Mouse (Mus musculus): ENCODE measurements around the gene Dst. TPM values are rescaled to one million over a fixed set of nuclear protein-coding genes. Genes with fewer than 3 reads are reported as not detected.

The Dst gene
- total RNA-seq, 2 experiments from 2014 or later: 7.0 to 9.2 TPM

DNA sequence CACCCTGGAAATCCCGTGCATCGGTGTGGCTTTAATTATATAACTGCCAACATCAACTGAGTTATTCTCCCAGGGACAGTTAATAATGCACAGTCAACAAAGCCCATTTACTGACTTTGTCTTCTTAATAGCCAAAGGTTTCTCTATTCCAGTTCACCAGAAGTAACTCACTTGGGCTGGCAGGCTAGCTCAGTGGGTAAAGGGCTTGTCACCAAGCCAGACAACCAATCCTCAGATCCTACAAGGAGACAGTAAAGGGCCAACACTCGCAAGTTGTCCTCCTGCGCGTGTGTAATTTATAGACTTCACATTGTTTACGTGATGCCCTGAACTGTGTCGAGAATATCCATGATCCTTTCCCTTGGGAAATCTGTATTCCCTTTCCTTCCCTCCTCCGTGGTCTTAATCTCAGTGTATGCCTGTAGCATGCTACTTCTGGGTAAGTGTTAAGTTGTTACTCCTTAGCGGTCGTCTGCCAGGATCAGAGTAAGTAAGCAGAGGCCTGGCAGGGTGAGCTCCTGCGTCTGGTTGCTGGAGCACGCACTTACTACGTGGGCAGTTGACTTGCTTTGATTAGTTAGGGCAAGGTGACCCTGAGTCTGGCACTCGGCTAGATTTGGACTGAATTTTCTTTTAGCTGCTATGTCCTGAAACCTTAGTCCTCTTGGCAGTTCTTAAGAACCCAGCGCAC lies 338.1 kb downstream of the Dst start:
- no peak for ATAC-seq (replicated peaks; ENCODE audit: low FRiP score, poor library complexity, severe bottlenecking)

DNA sequence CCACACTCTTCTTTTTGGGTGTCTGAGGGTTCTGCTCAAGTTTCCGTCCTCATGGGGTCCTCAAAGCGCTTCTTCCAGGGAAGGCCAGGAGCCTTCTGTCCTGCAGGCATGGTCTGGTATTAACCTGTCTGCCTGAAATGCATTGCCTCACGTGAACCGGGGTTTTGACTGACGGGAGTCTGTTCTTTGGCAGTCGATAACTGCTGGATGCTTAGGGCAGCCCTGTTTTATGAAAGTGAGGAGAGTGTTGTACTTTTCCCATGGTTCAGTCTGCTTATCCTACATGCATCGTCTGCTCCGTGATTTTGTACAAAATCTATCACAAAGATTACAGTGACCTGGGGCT lies 338.6 kb downstream of the Dst start:
- no peak for ATAC-seq (replicated peaks; ENCODE audit: low FRiP score, poor library complexity, severe bottlenecking)

DNA sequence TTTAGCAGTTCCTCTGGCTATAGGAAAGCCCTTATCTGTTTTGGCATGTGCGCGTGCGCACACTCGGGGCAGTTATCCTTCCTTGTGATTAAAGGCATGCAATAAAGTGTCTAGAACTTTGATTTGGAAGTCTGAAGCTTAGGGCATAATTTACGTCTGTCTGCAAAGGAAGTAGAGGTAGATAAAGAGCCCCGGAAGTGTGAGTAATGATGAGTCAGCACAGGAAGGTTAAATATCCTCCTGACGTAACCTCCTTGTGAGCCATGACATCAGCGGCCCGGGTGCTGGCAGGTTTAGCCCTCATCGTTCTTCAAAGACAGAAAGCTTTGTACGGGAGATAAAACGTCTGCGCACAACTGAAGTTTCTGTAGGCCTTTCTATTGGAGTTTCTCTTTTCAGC lies 343.1 kb downstream of the Dst start:
- no peak for ATAC-seq (replicated peaks; ENCODE audit: low FRiP score, poor library complexity, severe bottlenecking)

DNA sequence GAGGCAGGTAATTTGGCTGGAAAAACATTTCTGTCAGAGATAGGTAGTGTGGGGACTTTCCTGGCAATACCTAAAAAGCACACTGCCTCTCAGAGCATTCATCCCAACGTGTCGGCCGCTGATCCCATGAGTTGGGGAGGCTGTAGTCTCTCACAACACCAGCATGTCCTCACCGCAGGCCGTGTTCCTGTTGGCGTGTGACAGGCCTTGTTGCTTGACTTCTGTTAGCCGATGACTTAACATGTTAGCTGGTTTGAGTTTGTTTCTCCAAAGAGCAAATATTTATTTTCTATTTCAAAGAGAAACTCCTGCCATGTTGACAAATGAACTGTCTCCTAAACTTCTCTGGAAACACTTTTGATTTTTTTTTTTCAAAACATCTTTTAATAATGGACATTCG lies 344.2 kb downstream of the Dst start:
- ATAC-seq (replicated peaks; ENCODE audit: low FRiP score, poor library complexity, severe bottlenecking): no peak

DNA sequence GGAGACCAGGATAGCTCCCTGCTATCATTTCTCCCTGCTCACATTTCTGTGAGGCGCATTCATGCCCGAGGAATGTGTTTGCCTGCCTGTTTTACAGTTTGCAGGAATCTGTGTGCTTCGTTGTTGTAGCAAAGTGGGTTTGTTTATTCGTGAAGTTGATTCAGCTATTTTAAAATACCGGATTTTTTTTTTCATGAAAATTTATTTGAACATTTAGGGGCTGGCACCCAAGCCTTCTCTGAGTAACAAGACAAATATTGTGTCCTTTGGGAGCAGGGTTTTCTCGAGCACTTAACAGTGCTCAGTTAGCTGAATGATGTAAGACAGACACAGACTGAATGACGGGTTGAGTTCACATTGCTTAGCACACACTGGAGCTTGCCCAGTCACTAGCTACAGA lies 345.9 kb downstream of the Dst start:
- no peak for ATAC-seq (replicated peaks; ENCODE audit: low FRiP score, poor library complexity, severe bottlenecking)

DNA sequence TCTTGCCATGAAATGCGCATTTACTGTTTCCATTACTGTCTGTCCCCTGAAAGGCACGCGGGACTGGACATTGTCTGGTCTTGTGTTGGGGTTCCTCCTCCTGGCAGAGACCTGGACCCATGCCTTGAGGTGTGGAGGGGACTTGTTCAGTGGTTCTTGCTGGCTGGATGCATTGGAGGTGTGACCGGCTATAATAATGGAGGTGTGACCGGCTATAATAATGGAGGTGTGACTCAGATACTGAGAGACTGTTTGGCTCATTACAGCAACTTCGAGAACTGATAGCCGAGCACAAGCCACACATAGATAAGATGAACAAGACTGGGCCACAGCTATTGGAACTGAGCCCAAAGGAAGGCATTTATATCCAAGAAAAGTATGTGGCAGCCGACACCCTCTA lies 351.9 kb downstream of the Dst start:
- no peak for ATAC-seq (replicated peaks; ENCODE audit: low FRiP score, poor library complexity, severe bottlenecking)

DNA sequence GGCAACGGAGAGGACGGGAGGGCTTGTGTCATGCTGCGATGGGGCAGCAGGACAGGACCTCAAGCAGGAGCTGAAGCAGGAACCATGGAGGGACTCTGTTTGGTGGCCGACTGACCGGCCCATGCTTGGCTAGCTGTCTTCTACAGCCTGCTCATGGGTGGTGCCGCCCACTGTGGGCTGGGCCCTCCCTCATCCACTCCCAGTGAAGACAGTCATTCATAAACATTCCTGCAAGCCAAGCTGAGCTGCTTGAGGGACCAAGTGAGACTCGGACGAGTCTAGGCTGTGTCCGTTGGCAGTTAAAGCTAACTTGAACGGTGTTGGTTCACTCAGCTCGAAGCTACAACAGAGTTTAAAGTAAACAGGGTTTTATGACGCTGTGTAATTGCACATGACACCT lies 353.0 kb downstream of the Dst start:
- no peak for ATAC-seq (replicated peaks; ENCODE audit: low FRiP score, poor library complexity, severe bottlenecking)

DNA sequence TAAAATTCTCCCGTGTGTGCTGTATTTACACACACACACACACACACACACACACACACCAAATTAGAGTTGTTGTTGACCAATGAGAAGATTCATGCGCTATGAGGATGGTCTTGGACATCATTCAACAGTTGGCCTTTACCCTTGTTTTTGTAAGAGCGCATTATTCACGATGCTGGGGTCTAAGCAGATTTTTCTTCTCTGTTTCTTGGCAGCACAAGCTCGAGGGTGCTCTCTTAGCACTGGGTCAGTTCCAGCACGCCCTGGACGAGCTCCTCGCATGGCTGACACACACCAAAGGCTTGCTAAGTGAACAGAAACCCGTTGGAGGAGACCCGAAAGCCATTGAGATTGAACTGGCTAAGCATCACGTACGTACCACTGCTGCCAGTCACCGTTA lies 360.5 kb downstream of the Dst start:
- no peak for ATAC-seq (replicated peaks; ENCODE audit: low FRiP score, poor library complexity, severe bottlenecking)

DNA sequence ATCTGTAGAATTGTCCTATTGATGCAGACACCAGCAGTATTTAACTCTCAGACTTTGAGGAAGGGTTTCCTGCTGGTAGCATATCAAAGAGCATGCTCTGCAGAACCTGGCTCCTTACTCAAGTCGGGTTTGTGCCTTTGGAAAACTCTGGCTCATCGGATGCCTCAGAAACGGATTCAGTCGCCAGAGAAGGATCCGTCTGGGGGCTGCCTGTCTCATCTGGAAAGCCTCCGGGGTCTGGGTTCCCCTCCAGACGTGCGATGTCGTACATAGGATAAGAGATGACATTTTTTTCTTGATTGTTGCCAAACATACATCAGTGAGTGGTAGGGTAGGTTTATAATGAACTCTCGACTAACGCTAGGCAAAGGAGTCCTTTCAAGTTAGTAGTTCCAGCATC lies 361.6 kb downstream of the Dst start:
- ATAC-seq (replicated peaks; ENCODE audit: low FRiP score, poor library complexity, severe bottlenecking): no peak

DNA sequence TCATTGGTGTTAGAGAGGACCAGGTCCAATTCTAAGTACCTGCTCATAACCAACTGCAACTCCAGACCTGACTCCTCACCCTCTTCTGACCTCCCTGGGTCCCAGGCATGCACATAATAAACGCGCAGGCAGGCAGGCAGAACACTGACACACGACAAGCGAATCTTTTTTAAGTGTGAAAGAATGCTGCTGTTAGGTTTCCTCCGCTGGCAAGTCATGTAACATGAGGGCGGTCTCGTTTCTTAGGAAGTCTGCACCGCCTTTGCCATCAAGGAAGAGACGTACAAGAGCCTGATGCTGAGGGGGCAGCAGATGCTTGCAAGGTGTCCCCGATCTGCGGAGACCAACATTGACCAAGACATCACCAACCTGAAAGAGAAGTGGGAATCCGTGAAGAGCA lies 365.9 kb downstream of the Dst start:
- no peak for ATAC-seq (replicated peaks; ENCODE audit: low FRiP score, poor library complexity, severe bottlenecking)

DNA sequence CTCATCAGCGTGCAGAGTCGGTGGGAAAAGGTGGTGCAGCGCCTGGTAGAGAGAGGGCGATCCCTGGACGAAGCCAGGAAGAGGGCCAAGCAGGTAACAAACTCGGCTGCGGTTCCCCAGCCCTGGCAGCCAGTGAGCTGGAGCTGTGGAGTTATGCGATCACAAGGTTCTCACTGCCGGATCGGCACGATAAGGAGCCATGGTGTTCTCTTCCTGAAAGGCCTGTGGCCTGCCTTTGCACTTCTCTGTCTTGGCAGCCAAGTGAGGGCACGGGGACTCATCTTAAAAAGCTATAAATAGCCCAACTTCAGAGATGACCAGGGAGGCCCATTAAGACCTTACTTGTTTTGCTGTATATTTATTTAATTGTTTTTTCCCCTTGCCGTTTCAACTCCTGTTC lies 367.8 kb downstream of the Dst start:
- no peak for ATAC-seq (replicated peaks; ENCODE audit: low FRiP score, poor library complexity, severe bottlenecking)

DNA sequence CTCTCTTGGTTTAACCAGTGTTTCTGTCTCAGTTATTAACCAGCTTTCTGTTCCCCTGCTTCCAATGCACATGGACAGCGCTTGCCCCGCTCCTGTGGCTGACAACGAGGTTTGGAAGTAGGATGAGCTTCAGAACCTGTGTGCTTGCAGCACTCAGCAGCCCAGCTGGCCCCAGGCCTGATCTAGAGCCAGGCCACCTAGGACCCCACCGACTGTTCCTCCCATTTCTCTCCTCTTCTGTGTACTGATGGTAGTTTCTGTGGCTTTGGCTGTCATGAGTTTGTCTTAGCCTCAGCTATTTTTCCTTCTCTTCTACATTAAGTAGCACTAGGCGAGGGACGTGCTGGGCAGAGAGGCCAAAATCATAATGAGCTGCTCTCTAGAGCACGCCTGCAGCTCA lies 368.7 kb downstream of the Dst start:
- ATAC-seq (replicated peaks; ENCODE audit: low FRiP score, poor library complexity, severe bottlenecking): no peak

DNA sequence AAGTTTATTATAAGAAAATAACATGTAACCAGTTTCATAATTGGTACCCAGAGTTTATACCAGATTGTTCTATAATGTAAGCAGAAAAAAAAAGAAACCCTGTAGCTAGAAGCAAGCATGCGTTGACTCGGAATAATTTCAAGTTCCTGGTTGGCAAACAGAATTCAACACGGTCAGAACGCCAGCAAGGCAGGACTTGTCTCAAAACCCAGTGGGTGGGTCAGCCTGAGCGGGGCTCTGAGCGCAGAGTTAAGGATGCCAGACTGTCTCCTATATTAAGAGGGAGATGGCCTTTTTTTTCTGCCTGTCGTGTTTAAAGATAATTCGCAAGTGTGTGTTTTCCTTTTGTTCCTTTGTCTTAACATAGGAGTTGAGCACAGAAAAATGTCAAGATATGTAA lies 369.2 kb downstream of the Dst start:
- no peak for ATAC-seq (replicated peaks; ENCODE audit: low FRiP score, poor library complexity, severe bottlenecking)

DNA sequence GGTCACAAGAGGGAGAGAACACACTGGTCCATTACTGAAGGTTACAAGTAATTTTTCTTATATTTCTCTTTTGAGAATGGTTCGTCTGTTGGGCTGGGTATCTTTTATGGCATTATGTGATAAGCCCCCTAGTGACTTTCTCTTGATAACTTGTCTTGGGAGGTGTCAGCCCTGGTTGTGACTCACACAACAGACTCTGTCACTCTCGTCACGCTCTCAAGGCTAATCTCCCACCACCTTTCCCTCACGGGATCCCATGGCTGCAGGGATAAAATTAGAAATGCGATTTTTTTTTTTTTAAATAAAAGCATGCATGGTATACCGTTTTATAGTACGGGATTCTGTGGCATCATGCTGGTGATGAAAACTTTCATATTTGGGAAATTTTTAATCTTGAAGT lies 375.5 kb downstream of the Dst start:
- no peak for ATAC-seq (replicated peaks; ENCODE audit: low FRiP score, poor library complexity, severe bottlenecking)

DNA sequence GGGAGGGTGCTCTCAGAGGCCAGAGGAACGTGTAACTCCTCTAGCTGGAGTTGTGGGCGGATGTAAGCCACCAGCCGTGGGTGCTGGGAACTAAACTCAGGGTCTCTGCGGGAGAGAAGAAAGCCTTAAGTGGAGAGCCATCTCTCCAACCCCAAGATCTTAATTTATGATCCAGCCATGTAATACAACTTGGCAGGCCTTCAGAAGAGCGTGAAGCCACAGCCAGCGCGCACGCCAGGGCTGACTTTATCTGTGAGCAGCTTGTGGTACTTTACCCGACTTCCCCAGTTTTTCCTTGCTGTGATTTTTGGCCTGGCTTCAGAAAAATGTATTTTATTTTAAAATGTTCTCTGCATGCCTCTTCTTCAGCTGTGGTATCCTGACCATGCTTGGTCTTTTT lies 377.0 kb downstream of the Dst start:
- ATAC-seq (replicated peaks; ENCODE audit: low FRiP score, poor library complexity, severe bottlenecking): no peak

DNA sequence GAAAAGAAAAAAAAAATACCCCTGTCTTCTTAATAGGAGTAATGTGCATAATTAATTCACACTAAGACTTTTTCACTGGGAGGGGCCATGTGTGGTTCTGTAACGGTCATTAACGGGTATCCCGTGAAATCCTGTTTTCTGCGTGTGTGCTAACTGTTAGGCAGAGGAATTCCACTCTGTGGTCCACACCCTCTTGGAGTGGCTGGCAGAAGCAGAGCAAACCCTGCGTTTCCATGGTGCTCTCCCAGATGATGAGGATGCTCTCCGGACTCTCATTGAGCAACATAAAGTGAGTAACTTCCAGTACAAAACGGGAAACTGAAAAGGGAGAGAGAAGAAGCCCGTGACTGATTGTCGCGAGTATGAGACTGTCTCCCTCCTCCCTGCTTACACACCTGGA lies 379.7 kb downstream of the Dst start:
- ATAC-seq (replicated peaks; ENCODE audit: low FRiP score, poor library complexity, severe bottlenecking): no peak

DNA sequence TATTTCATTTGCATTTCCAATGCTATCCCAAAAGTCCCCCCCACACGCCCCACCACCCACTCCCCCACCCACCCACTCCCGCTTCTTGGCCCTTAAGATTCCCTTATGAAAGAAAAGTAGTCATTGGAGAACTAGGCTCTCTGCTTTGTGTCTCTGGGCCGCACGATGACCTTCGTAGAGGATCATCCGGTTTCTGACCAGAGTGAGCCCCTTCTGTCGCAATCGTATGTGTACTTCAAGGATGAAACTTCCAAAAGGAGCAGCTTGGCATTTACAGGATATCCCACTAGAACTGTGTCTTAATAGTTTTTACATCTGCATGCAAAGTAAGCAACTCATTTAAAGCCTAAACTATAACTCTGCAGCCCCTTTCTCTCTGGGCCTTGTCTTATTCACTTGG lies 380.2 kb downstream of the Dst start:
- ATAC-seq (replicated peaks; ENCODE audit: low FRiP score, poor library complexity, severe bottlenecking): no peak

DNA sequence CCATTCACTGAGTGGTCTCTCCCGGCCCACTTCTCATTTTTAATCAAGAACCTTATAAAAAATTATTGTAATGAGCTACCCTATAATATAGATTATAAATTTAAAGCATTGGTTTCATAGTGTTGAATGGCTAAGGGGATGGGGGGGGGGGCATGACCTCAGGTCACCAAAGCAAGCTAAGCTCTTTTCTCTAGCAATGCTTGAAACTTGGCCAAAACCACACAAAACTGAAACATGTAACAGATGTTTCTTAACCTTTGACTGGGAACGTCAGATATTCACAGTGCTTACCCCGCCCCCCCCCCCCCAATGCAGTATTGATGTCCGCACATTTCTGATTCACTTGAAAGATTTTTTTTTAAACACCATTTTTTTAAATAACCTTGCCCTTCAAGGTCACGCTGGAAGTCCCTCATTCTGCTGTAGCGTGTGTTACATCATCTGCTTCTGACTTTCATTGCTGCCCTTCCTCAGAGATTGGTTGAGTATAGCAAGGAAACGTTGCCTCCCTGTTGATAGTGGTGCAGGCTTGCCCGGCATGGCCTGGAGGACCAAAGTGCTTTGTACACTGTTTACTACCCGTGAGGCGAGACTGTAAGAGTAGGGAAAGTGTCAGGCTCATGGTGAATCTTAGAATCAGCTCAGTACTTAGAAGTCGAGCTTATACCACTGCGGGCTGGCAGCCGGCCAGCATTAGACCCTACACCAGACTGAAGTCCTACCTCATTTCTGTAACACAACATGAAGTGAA lies 380.9 kb downstream of the Dst start:
- ATAC-seq (replicated peaks; ENCODE audit: low FRiP score, poor library complexity, severe bottlenecking): no peak

DNA sequence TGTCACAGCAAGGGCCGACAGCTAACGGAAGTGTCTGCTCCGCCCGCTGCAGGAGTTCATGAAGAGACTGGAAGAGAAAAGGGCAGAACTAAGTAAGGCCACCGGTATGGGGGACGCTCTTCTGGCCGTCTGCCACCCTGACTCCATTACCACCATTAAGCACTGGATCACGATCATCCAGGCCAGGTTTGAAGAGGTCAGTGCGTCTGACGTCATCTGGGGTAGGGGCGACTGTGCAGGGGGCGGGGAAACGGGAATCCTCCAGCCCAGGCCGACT lies 381.4 kb downstream of the Dst start:
- no peak for ATAC-seq (replicated peaks; ENCODE audit: low FRiP score, poor library complexity, severe bottlenecking)

DNA sequence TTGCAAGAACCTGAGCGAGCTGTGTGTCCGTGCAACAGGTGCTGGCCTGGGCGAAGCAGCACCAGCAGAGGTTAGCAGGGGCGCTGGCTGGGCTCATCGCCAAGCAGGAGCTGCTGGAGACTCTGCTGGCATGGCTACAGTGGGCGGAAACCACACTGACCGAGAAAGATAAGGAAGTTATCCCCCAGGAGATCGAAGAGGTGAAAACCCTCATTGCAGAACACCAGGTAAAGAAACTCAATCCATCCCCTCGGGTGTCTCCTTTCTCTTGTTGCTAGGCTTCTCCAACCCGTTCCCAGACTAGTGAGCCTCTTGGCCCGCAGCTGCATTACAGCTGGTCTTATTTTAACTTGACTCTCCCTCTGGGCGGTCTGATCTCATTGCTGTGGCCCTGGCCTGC lies 382.3 kb downstream of the Dst start:
- no peak for ATAC-seq (replicated peaks; ENCODE audit: low FRiP score, poor library complexity, severe bottlenecking)

DNA sequence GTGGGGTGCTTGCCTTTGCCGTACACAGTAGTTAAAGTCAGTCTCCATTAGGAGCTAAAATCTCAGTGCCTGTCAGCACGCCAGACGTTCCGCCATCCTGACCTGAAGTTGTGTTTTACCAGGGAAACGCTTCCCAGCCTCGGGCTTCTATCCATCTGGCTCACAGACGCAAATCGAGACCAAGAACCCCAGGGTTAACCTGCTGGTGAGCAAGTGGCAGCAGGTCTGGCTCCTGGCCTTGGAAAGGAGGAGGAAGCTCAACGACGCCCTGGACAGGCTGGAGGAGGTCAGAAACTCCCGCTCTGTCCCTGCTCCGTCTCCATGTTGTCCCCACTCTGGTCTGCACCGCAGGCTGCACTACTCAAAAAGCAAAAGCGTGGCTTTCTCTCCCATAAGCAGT lies 385.2 kb downstream of the Dst start:
- ATAC-seq (replicated peaks; ENCODE audit: low FRiP score, poor library complexity, severe bottlenecking): no peak

DNA sequence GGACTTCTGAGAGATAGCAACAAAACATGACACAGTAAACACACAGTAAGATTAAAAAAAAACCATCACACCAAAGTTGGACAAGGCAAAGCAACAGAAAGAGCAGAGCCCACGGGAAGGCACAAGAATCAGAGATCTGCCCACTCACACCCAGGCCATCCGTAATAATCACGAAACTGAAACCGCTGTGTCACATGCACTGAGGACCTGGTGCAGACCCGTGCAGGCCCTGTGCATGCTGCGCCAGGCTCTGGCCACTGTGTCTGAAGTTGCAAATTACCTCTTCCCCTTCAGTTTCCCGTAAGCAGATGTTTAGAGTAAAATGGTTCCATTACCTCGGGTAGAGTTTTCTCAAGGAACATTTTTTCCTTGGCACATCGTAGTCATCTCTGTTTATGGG lies 389.6 kb downstream of the Dst start:
- no peak for ATAC-seq (replicated peaks; ENCODE audit: low FRiP score, poor library complexity, severe bottlenecking)
